Mouse (Mus musculus): ENCODE data around the gene Brd2.

DNA sequence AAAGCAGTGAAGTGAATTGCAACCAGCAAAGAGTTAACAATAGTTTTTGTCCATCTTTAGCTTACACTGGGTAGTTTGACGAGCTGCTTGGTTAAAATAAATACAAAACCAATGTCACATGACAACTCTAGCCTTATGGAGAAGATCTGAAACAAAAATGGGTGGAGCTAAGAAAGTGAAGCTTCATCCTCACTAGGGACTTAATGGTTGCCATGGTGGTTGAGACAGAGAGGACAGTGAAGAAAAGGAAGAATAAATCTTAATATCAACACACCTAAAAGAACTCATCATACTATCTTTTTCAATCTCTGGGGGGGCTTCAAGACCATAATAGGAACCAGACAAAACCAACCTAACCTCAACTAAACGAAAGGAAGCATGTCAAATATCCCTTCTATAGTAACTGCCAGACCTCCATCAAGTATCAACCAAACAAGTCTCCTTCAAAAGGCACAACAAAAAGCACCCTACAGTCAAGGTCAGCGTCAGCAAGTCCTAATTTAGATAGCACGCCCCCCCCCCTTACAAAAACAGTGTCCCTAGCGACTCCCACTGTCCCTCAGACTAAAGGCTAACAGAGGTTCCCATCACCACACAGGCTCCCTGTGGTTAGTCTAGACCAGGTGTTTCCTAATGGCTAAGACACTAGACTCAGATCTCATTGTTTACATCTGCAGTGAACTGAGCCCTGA lies 4.9 kb downstream of the Brd2 start:
- TF ChIP-seq CTCF (IDR thresholded peaks at IDR 0.05; ENCODE audit: control insufficient read depth, insufficient read depth, low read length) (no peak), POLR2A (IDR thresholded peaks at IDR 0.05; ENCODE audit: borderline replicate concordance, control insufficient read depth, low read depth, low read length) (no peak)

Data from bone marrow, adult 2 months (tissue).